Mouse (Mus musculus): ENCODE results near the gene Nol4l. TPM values are rescaled to one million over a fixed set of nuclear protein-coding genes. Genes with fewer than 3 reads are reported as not detected.
A peak's percentile ranks its signal among the peaks of the same experiment; 100 is the strongest.

Gene Nol4l
- polyA plus RNA-seq, 1 experiment from 2014 or later = 13.2 TPM

GRCm38 (mm10) chr2:153469764-153470163 is 60.0 kb downstream of the Nol4l start:
- H3K27ac ChIP-seq = no peak overlapping the region
- no peak overlapping the region for H3K4me2 ChIP-seq (replicated peaks)
- no peaks in the 10 kb centered on the region for H3K27me3 ChIP-seq
- H3K9me3 ChIP-seq = no peaks in the 10 kb centered on the region
- no peak overlapping the region for H3K4me3 ChIP-seq
- no peaks in the 10 kb centered on the region for H3K36me3 ChIP-seq
- ATAC-seq (ENCODE audit: low FRiP score, low read depth) = no peak
- 40% methylated on average over 4 of the region's 4 CpGs for WGBS
- H3K9ac ChIP-seq = no peak overlapping the region
- peaks cover 24% of the 10 kb centered on the region for H3K4me1 ChIP-seq

GRCm38 (mm10) chr2:153469317-153469716 is 60.5 kb downstream of the Nol4l start:
- H3K36me3 ChIP-seq = no peaks in the 10 kb centered on the region
- no peak overlapping the region for H3K9ac ChIP-seq
- no peak overlapping the region for H3K4me3 ChIP-seq
- no peaks in the 10 kb centered on the region for H3K9me3 ChIP-seq
- ATAC-seq (ENCODE audit: low FRiP score, low read depth) = no peak
- WGBS = 19% methylated on average over 2 of the region's 2 CpGs
- H3K27ac ChIP-seq = no peak overlapping the region
- H3K27me3 ChIP-seq = no peaks in the 10 kb centered on the region
- H3K4me2 ChIP-seq (replicated peaks) = no peak overlapping the region
- H3K4me1 ChIP-seq = peaks cover 22% of the 10 kb centered on the region

- Histone ChIP-seq H3K4me2 (replicated peaks) (no peak overlapping the region), H3K9ac (no peak overlapping the region), H3K4me1 (peaks cover 22% of the 10 kb centered on the region), H3K27ac (no peak overlapping the region), H3K27me3 (no peaks in the 10 kb centered on the region), H3K36me3 (no peaks in the 10 kb centered on the region), H3K9me3 (no peaks in the 10 kb centered on the region), H3K4me3 (no peak overlapping the region)
- WGBS = 85% methylated on average over 1 of the region's 1 CpGs
- no peak for ATAC-seq (ENCODE audit: low FRiP score, low read depth)
Measured at GRCm38 (mm10) chr2:153467372-153467771, 62.4 kb downstream of the Nol4l start.

- H3K36me3 ChIP-seq = no peaks in the 10 kb centered on the region
- H3K27ac ChIP-seq = no peak overlapping the region
- no peak for ATAC-seq (ENCODE audit: low FRiP score, low read depth)
- peaks cover 10% of the 10 kb centered on the region; the same call in 1 of the 2 replicates for H3K4me1 ChIP-seq
- H3K27me3 ChIP-seq = no peaks in the 10 kb centered on the region
- no peak overlapping the region for H3K9ac ChIP-seq
- no peaks in the 10 kb centered on the region for H3K9me3 ChIP-seq
- H3K4me2 ChIP-seq (replicated peaks) = no peak overlapping the region
- no peak overlapping the region for H3K4me3 ChIP-seq
- 74% methylated on average over 3 of the region's 3 CpGs for WGBS
Measured at GRCm38 (mm10) chr2:153463257-153463656, 66.5 kb downstream of the Nol4l start.

- peaks cover 14% of the 10 kb centered on the region; the same call in 1 of the 2 replicates for H3K4me1 ChIP-seq
- H3K4me3 ChIP-seq = no peak overlapping the region
- H3K36me3 ChIP-seq = no peaks in the 10 kb centered on the region
- 0 out of 2 replicates have a peak overlapping the region, but pooled peaks have one; percentile 35 for H3K9ac ChIP-seq
- H3K9me3 ChIP-seq = no peaks in the 10 kb centered on the region
- no peaks in the 10 kb centered on the region for H3K27me3 ChIP-seq
- peak overlapping the region; percentile 61 for H3K27ac ChIP-seq
- no peak overlapping the region for H3K4me2 ChIP-seq (replicated peaks)
- ATAC-seq (ENCODE audit: low FRiP score, low read depth) = no peak
- 27% methylated on average over 3 of the region's 3 CpGs for WGBS
Measured at GRCm38 (mm10) chr2:153458022-153458441, 71.7 kb downstream of the Nol4l start.

GRCm38 (mm10) chr2:153457467-153457866 is 72.3 kb downstream of the Nol4l start:
- Histone ChIP-seq H3K9me3 (no peaks in the 10 kb centered on the region), H3K9ac (no peak overlapping the region), H3K27ac (no peak overlapping the region), H3K4me3 (no peak overlapping the region), H3K4me2 (replicated peaks) (no peak overlapping the region), H3K36me3 (no peaks in the 10 kb centered on the region), H3K27me3 (no peaks in the 10 kb centered on the region), H3K4me1 (peaks cover 14% of the 10 kb centered on the region; the same call in 1 of the 2 replicates)
- WGBS = 11% methylated on average over 4 of the region's 4 CpGs
- ATAC-seq (ENCODE audit: low FRiP score, low read depth) = no peak

GRCm38 (mm10) chr2:153454841-153455506 is 74.8 kb downstream of the Nol4l start:
- Histone ChIP-seq H3K27me3 (no peaks in the 10 kb centered on the region), H3K4me1 (peaks cover 14% of the 10 kb centered on the region; the same call in 1 of the 2 replicates), H3K27ac (no peak overlapping the region), H3K4me3 (no peak overlapping the region), H3K36me3 (no peaks in the 10 kb centered on the region), H3K4me2 (replicated peaks) (no peak overlapping the region), H3K9ac (no peak overlapping the region), H3K9me3 (no peaks in the 10 kb centered on the region)
- no peak for ATAC-seq (ENCODE audit: low FRiP score, low read depth)
- WGBS = 56% methylated on average over 9 of the region's 9 CpGs

- H3K9me3 ChIP-seq = no peaks in the 10 kb centered on the region
- no peaks in the 10 kb centered on the region for H3K36me3 ChIP-seq
- no peak overlapping the region for H3K4me3 ChIP-seq
- H3K27me3 ChIP-seq = no peaks in the 10 kb centered on the region
- no peak overlapping the region for H3K27ac ChIP-seq
- 67% methylated on average over 12 of the region's 12 CpGs for WGBS
- H3K4me2 ChIP-seq (replicated peaks) = no peak overlapping the region
- ATAC-seq (ENCODE audit: low FRiP score, low read depth) = no peak
- peaks cover 14% of the 10 kb centered on the region; the same call in 1 of the 2 replicates for H3K4me1 ChIP-seq
- H3K9ac ChIP-seq = no peak overlapping the region
Measured at GRCm38 (mm10) chr2:153453961-153454759, 75.6 kb downstream of the Nol4l start.

- 78% methylated on average over 6 of the region's 6 CpGs for WGBS
- Histone ChIP-seq H3K36me3 (no peaks in the 10 kb centered on the region), H3K4me2 (replicated peaks) (no peak overlapping the region), H3K9me3 (no peaks in the 10 kb centered on the region), H3K4me1 (peaks cover 17% of the 10 kb centered on the region; the same call in 1 of the 2 replicates), H3K4me3 (no peak overlapping the region), H3K27ac (no peak overlapping the region), H3K9ac (no peak overlapping the region), H3K27me3 (no peaks in the 10 kb centered on the region)
- ATAC-seq (ENCODE audit: low FRiP score, low read depth) = no peak
Measured at GRCm38 (mm10) chr2:153448519-153448918, 81.3 kb downstream of the Nol4l start.

GRCm38 (mm10) chr2:153447719-153448118 is 82.1 kb downstream of the Nol4l start:
- ATAC-seq (ENCODE audit: low FRiP score, low read depth) = no peak
- Histone ChIP-seq H3K4me1 (peaks cover 23% of the 10 kb centered on the region), H3K27ac (no peak overlapping the region), H3K27me3 (no peaks in the 10 kb centered on the region), H3K4me2 (replicated peaks) (no peak overlapping the region), H3K4me3 (no peak overlapping the region), H3K9me3 (no peaks in the 10 kb centered on the region), H3K9ac (no peak overlapping the region), H3K36me3 (no peaks in the 10 kb centered on the region)
- WGBS = 84% methylated on average over 3 of the region's 3 CpGs

GRCm38 (mm10) chr2:153446476-153446875 is 83.3 kb downstream of the Nol4l start:
- Histone ChIP-seq H3K27me3 (no peaks in the 10 kb centered on the region), H3K9me3 (no peaks in the 10 kb centered on the region), H3K4me1 (peaks cover 35% of the 10 kb centered on the region), H3K36me3 (no peaks in the 10 kb centered on the region), H3K4me2 (replicated peaks) (peak overlapping the region; percentile 95), H3K9ac (no peak overlapping the region), H3K4me3 (peak overlapping the region; percentile 92; the same call in 1 of the 2 replicates), H3K27ac (no peak overlapping the region)
- ATAC-seq (ENCODE audit: low FRiP score, low read depth) = no peak
- WGBS = 12% methylated on average over 4 of the region's 4 CpGs

- Histone ChIP-seq H3K4me3 (peak overlapping the region; percentile 92), H3K27ac (peak overlapping the region; percentile 95), H3K9me3 (no peaks in the 10 kb centered on the region), H3K9ac (peak overlapping the region; percentile 90), H3K36me3 (no peaks in the 10 kb centered on the region), H3K4me2 (replicated peaks) (peak overlapping the region; percentile 95), H3K4me1 (peaks cover 40% of the 10 kb centered on the region), H3K27me3 (no peaks in the 10 kb centered on the region)
- WGBS = 0% methylated on average over 8 of the region's 8 CpGs
- no peak for ATAC-seq (ENCODE audit: low FRiP score, low read depth)
Measured at GRCm38 (mm10) chr2:153446017-153446408, 83.8 kb downstream of the Nol4l start.

All from limb, embryonic 13.5 days (tissue).